ENCODE assay signal across 8 mouse cellular contexts in genomic region chr4:134624109-134624862, GRCm38 (mm10).
DNase-seq lines count a peak whose midpoint lies in the region; ATAC-seq lines count a peak whose summit lies in the region.

No protein-coding gene starts in this region.

- H3K9ac ChIP-seq in embryonic facial prominence, embryonic 15.5 days, result no peak overlapping the region
- H3K9ac ChIP-seq in heart, embryonic 13.5 days, result peak overlapping the region; percentile 72
- H3K9ac ChIP-seq in midbrain, embryonic 13.5 days (replicated peaks), result no peak overlapping the region; the same call in 1 of the 2 replicates

- H3K36me3 ChIP-seq in embryonic facial prominence, embryonic 15.5 days, result no peaks in the 10 kb centered on the region
- no peaks in the 10 kb centered on the region for H3K36me3 ChIP-seq in heart, embryonic 13.5 days
- H3K36me3 ChIP-seq in midbrain, embryonic 13.5 days, result no peaks in the 10 kb centered on the region

- H3K27ac ChIP-seq in embryonic facial prominence, embryonic 15.5 days (replicated peaks), result 0 out of 2 replicates have a peak overlapping the region, but pooled peaks have one; percentile 34
- H3K27ac ChIP-seq in heart, embryonic 13.5 days (replicated peaks), result peak overlapping the region; percentile 84
- peak overlapping the region; percentile 45 for H3K27ac ChIP-seq in midbrain, embryonic 13.5 days

- no peak overlapping the region for H3K4me3 ChIP-seq in embryonic facial prominence, embryonic 15.5 days (replicated peaks)
- H3K4me3 ChIP-seq in heart, embryonic 13.5 days, result no peak overlapping the region
- H3K4me3 ChIP-seq in midbrain, embryonic 13.5 days (replicated peaks), result no peak overlapping the region

- intact Hi-C loops in left cerebral cortex, postnatal 14 days (cut with DNase I), result no loop called here

- H3K4me2 ChIP-seq in embryonic facial prominence, embryonic 15.5 days (replicated peaks), result no peak overlapping the region
- peak overlapping the region; percentile 18 for H3K4me2 ChIP-seq in heart, embryonic 13.5 days
- no peak overlapping the region for H3K4me2 ChIP-seq in midbrain, embryonic 13.5 days (replicated peaks)

- no peak for ATAC-seq in embryonic facial prominence, embryonic 15.5 days (ENCODE audit: insufficient number of reproducible peaks, low FRiP score, low TSS enrichment, low read depth)
- ATAC-seq in heart, embryonic 13.5 days (ENCODE audit: extremely low read depth, insufficient number of reproducible peaks, low FRiP score, low TSS enrichment), result no peak
- ATAC-seq in midbrain, embryonic 13.5 days, result peak; percentile 49; the same call in 1 of the 2 replicates

- H3K9me3 ChIP-seq in embryonic facial prominence, embryonic 15.5 days (replicated peaks), result no peaks in the 10 kb centered on the region
- no peaks in the 10 kb centered on the region for H3K9me3 ChIP-seq in heart, embryonic 13.5 days
- H3K9me3 ChIP-seq in midbrain, embryonic 13.5 days, result no peaks in the 10 kb centered on the region

- WGBS in embryonic facial prominence, embryonic 15.5 days, result 40% methylated on average over 14 of the region's 14 CpGs
- WGBS in heart, embryonic 13.5 days, result 15% methylated on average over 14 of the region's 14 CpGs
- 47% methylated on average over 14 of the region's 14 CpGs for WGBS in midbrain, embryonic 13.5 days

- no peaks in the 10 kb centered on the region for H3K27me3 ChIP-seq in embryonic facial prominence, embryonic 15.5 days
- H3K27me3 ChIP-seq in heart, embryonic 13.5 days (replicated peaks), result no peaks in the 10 kb centered on the region
- no peaks in the 10 kb centered on the region for H3K27me3 ChIP-seq in midbrain, embryonic 13.5 days

- peak; percentile 49 for DNase-seq in ovary, adult 18-20 months (ENCODE audit: low spot score)
- no peak for DNase-seq in ovary, postnatal 14 days (ENCODE audit: low spot score)
- DNase-seq in left cerebral cortex, postnatal 14 days (ENCODE audit: low spot score in 2 of 2), result peak; percentile 56 to 72
- DNase-seq in spleen, adult 12 weeks (ENCODE audit: low spot score), result no peak
- no peak for DNase-seq in cerebellum, adult 8-10 months

- peaks cover 19% of the 10 kb centered on the region for H3K4me1 ChIP-seq in embryonic facial prominence, embryonic 15.5 days
- peaks cover 61% of the 10 kb centered on the region for H3K4me1 ChIP-seq in heart, embryonic 13.5 days
- H3K4me1 ChIP-seq in midbrain, embryonic 13.5 days (replicated peaks), result peaks cover 18% of the 10 kb centered on the region

Comparison
In these comparisons a context has a peak if more than half of its experiments do, and no peak if none do; other contexts are left out.
1. DNase-seq: peak in ovary, adult 18-20 months (single experiment) and left cerebral cortex, postnatal 14 days (2 of 2); none in ovary, postnatal 14 days (single experiment), spleen, adult 12 weeks (single experiment) and cerebellum, adult 8-10 months (single experiment).
2. H3K27ac ChIP-seq: peak in every context shown above with its lines; median percentile 84 in heart, embryonic 13.5 days; 45 in midbrain, embryonic 13.5 days; 34 in embryonic facial prominence, embryonic 15.5 days.